In genomic region chr4:129557256-129557808, GRCm38 (mm10) we compare ENCODE assay signal across 8 mouse cellular contexts. TPM values are rescaled to one million over a fixed set of nuclear protein-coding genes. Genes with fewer than 3 reads are reported as not detected.
DNase-seq lines count a peak whose midpoint lies in the region; ATAC-seq and TF ChIP-seq lines count a peak whose summit lies in the region.

No protein-coding gene starts in this region.

- peaks cover 0 to 15% of the 10 kb centered on the region in 2 experiments; a peak in 2 of 4 replicates for H3K4me1 ChIP-seq in MEL (ENCODE audit: control insufficient read depth in 1 of 2, insufficient read depth in 2 of 2, low read length in 2 of 2)
- H3K4me1 ChIP-seq in hindbrain, embryonic 14.5 days (replicated peaks; ENCODE audit: control insufficient read depth, insufficient read depth, low read length): peaks cover 15% of the 10 kb centered on the region
- H3K4me1 ChIP-seq in midbrain, embryonic 12.5 days: peaks cover 9% of the 10 kb centered on the region

- peaks cover 0 to 2% of the 10 kb centered on the region in 2 experiments; a peak in 2 of 4 replicates for H3K36me3 ChIP-seq in MEL (ENCODE audit: control insufficient read depth in 1 of 2, insufficient read depth in 2 of 2, low read length in 2 of 2)
- no peaks in the 10 kb centered on the region for H3K36me3 ChIP-seq in hindbrain, embryonic 14.5 days (replicated peaks; ENCODE audit: control insufficient read depth, insufficient read depth)
- no peaks in the 10 kb centered on the region for H3K36me3 ChIP-seq in midbrain, embryonic 12.5 days

- no peak for TF ChIP-seq CTCF in gastrocnemius, adult 2 months (IDR thresholded peaks at IDR 0.05)
- TF ChIP-seq CTCF in MEL (IDR thresholded peaks at IDR 0.05 in 2 of 3, conservative IDR thresholded peaks at IDR 0.05 in 1 of 3; ENCODE audit: control insufficient read depth in 1 of 3, insufficient read depth in 1 of 3, low read depth in 2 of 3, low read length in 3 of 3, poor library complexity in 1 of 3, severe bottlenecking in 1 of 3): no peak

- H3K27me3 ChIP-seq in MEL (ENCODE audit: control insufficient read depth in 1 of 2, insufficient read depth in 2 of 2, low read length in 2 of 2): no peaks in the 10 kb centered on the region
- no peaks in the 10 kb centered on the region for H3K27me3 ChIP-seq in hindbrain, embryonic 14.5 days (ENCODE audit: control insufficient read depth, insufficient read depth, low read length)
- H3K27me3 ChIP-seq in midbrain, embryonic 12.5 days: peaks cover 28% of the 10 kb centered on the region

- TF ChIP-seq RAD21 in MEL (IDR thresholded peaks at IDR 0.05; ENCODE audit: low read depth, low read length): no peak

- 0 out of 2 replicates have a peak, but pooled peaks have one; percentile 35 for ATAC-seq in hindbrain, embryonic 14.5 days (ENCODE audit: low FRiP score)
- ATAC-seq in midbrain, embryonic 12.5 days (ENCODE audit: low FRiP score, low read depth): no peak

- H3K9me3 ChIP-seq in MEL (replicated peaks; ENCODE audit: insufficient read depth, low read length): no peaks in the 10 kb centered on the region
- no peaks in the 10 kb centered on the region for H3K9me3 ChIP-seq in hindbrain, embryonic 14.5 days (ENCODE audit: control insufficient read depth, low read length)
- no peaks in the 10 kb centered on the region for H3K9me3 ChIP-seq in midbrain, embryonic 12.5 days

- peak overlapping the region; percentile 79 for H3K4me3 ChIP-seq in gastrocnemius, adult 2 months
- H3K4me3 ChIP-seq in MEL (ENCODE audit: control insufficient read depth in 1 of 2, insufficient read depth in 1 of 2, low read depth in 2 of 2, low read length in 2 of 2): peak overlapping the region; percentile 71 to 89
- H3K4me3 ChIP-seq in hindbrain, embryonic 14.5 days (replicated peaks; ENCODE audit: low read length): peak overlapping the region; percentile 46; the same call in 1 of the 2 replicates
- H3K4me3 ChIP-seq in midbrain, embryonic 12.5 days: peak overlapping the region; percentile 42; the same call in 1 of the 2 replicates

- H3K27ac ChIP-seq in gastrocnemius, adult 2 months: peak overlapping the region; percentile 80; the same call in 1 of the 2 replicates
- no peak overlapping the region for H3K27ac ChIP-seq in MEL (ENCODE audit: control insufficient read depth, low read depth, low read length)
- H3K27ac ChIP-seq in hindbrain, embryonic 14.5 days: no peak overlapping the region
- H3K27ac ChIP-seq in midbrain, embryonic 12.5 days (replicated peaks): no peak overlapping the region

- peak overlapping the region; percentile 73 for H3K9ac ChIP-seq in MEL (ENCODE audit: control insufficient read depth, low read depth, low read length, poor library complexity, severe bottlenecking)
- no peak overlapping the region for H3K9ac ChIP-seq in hindbrain, embryonic 14.5 days
- H3K9ac ChIP-seq in midbrain, embryonic 12.5 days (replicated peaks): 0 out of 2 replicates have a peak overlapping the region, but pooled peaks have one; percentile 43

- TF ChIP-seq EP300 in MEL (IDR thresholded peaks at IDR 0.05; ENCODE audit: low read depth in 1 of 2, low read length in 2 of 2): peak; percentile 68 to 69

- WGBS in hindbrain, embryonic 14.5 days: 84% methylated on average over 9 of the region's 9 CpGs
- 78% methylated on average over 9 of the region's 9 CpGs for WGBS in midbrain, embryonic 12.5 days

- DNase-seq in gastrocnemius, adult 2 months: no peak
- DNase-seq in gastrocnemius, postnatal 25 days: no peak
- DNase-seq in MEL (ENCODE audit: low read depth, low spot score): peak; percentile 67
- no peak for DNase-seq in hindbrain, embryonic 14.5 days (ENCODE audit: low spot score)
- DNase-seq in left cerebral cortex, adult 8-10 months (ENCODE audit: low spot score in 2 of 2): no peak
- no peak for DNase-seq in adrenal gland, postnatal 10 days
- DNase-seq in lung, postnatal 14 days: no peak

- peak overlapping the region; percentile 64 for H3K4me2 ChIP-seq in hindbrain, embryonic 14.5 days (replicated peaks)
- H3K4me2 ChIP-seq in midbrain, embryonic 12.5 days (replicated peaks): peak overlapping the region; percentile 59; the same call in 1 of the 2 replicates

- TF ChIP-seq POLR2A in MEL (IDR thresholded peaks at IDR 0.05; ENCODE audit: control insufficient read depth in 1 of 2, insufficient read depth in 1 of 2, low read depth in 1 of 2, low read length in 2 of 2, poor library complexity in 1 of 2): no peak

- intact Hi-C loops in gastrocnemius, adult 2 months (cut with DNase I): no loop called here

- H3K79me2 ChIP-seq in MEL (ENCODE audit: control insufficient read depth, insufficient read depth, low read length, poor library complexity): peaks cover 1% of the 10 kb centered on the region; the same call in 1 of the 2 replicates

TF ChIP-seq in MEL, 35 proteins besides CTCF, POLR2A, EP300 and RAD21 (continues in another document):
- TF ChIP-seq POLR2AphosphoS2 (IDR thresholded peaks at IDR 0.05; ENCODE audit: low read length): no peak
- TF ChIP-seq CHD1 (IDR thresholded peaks at IDR 0.05; ENCODE audit: low read depth, low read length): no peak
- no peak for TF ChIP-seq GABPA (IDR thresholded peaks at IDR 0.05; ENCODE audit: low read depth, low read length)
- no peak for TF ChIP-seq SMC3 (IDR thresholded peaks at IDR 0.05; ENCODE audit: low read depth, low read length)
- no peak for TF ChIP-seq ELF1 (IDR thresholded peaks at IDR 0.05; ENCODE audit: low read depth, low read length)
- TF ChIP-seq ETS1 (IDR thresholded peaks at IDR 0.05; ENCODE audit: low read depth, low read length): no peak; the same call in 1 of the 2 replicates
- no peak for TF ChIP-seq MYB (IDR thresholded peaks at IDR 0.05; ENCODE audit: low read depth, low read length)
- peak; percentile 26; the same call in 1 of the 2 replicates for TF ChIP-seq RCOR1 (IDR thresholded peaks at IDR 0.05; ENCODE audit: low read depth, low read length)
- no peak for TF ChIP-seq UBTF (IDR thresholded peaks at IDR 0.05; ENCODE audit: borderline replicate concordance, insufficient read depth, low read depth, low read length)
- TF ChIP-seq POLR2AphosphoS5 (IDR thresholded peaks at IDR 0.05; ENCODE audit: borderline replicate concordance, low read depth, low read length): no peak
- TF ChIP-seq MXI1 (IDR thresholded peaks at IDR 0.05; ENCODE audit: low read depth, low read length): no peak

RNA-seq across cellular contexts. Expression of gene Hdac1, which starts 14.8 kb away (rescaled TPM):
- 10 to 100 TPM in 1 of 2 experiments, 1 to 10 TPM in 1; 9.1 to 10.6 TPM for total RNA-seq in gastrocnemius, adult 2 months (2021)
- total RNA-seq in gastrocnemius, postnatal 25 days (2021): 1 to 10 TPM; 9.6 to 9.9 TPM
- 38.9 and 47.9 TPM in 2 replicates for total RNA-seq in MEL (2012; rRNA removed)
- 100 to 1,000 TPM; 108 to 185 TPM for polyA plus RNA-seq in MEL (2012; ENCODE audit: insufficient read depth in 1 of 2, insufficient read length in 2 of 2, low read depth in 1 of 2, low replicate concordance in 2 of 2, missing spikeins in 1 of 2)
- polyA plus RNA-seq in hindbrain, embryonic 14.5 days (2014; fragmentation: Nextera tagmentation; extraction: Ambion mirVana): 76.0 and 79.8 TPM in 2 replicates
- polyA plus RNA-seq in midbrain, embryonic 12.5 days (2016; fragmentation: Nextera tagmentation; extraction: Ambion mirVana): 188 and 190 TPM in 2 replicates
- 10 to 100 TPM; 22.3 to 28.6 (median 25.9) TPM for total RNA-seq in left cerebral cortex, adult 8-10 months (2022)
- 10 to 100 TPM; 54.5 to 59.1 TPM for total RNA-seq in adrenal gland, postnatal 10 days (2021)

RNA-seq across cellular contexts. Expression of gene Lck, which starts 16.1 kb away (rescaled TPM):
- not detected for total RNA-seq in gastrocnemius, adult 2 months (2021)
- under 1 TPM in 1 of 2 experiments, not detected in 1; 0.48 TPM for total RNA-seq in gastrocnemius, postnatal 25 days (2021)
- 2.7 and 3.6 TPM in 2 replicates for total RNA-seq in MEL (2012; rRNA removed)
- 1 to 10 TPM in 1 of 2 experiments, not detected in 1; 6.9 TPM for polyA plus RNA-seq in MEL (2012; ENCODE audit: insufficient read depth in 1 of 2, insufficient read length in 2 of 2, low read depth in 1 of 2, low replicate concordance in 2 of 2, missing spikeins in 1 of 2)
- polyA plus RNA-seq in hindbrain, embryonic 14.5 days (2014; fragmentation: Nextera tagmentation; extraction: Ambion mirVana): 10.6 and 13.0 TPM in 2 replicates
- 3.7 and 3.8 TPM in 2 replicates for polyA plus RNA-seq in midbrain, embryonic 12.5 days (2016; fragmentation: Nextera tagmentation; extraction: Ambion mirVana)
- total RNA-seq in left cerebral cortex, adult 8-10 months (2022): 1 to 10 TPM; 2.3 to 4.5 (median 3.8) TPM
- total RNA-seq in adrenal gland, postnatal 10 days (2021): 1 to 10 TPM; 8.1 to 9.8 TPM

RNA-seq across cellular contexts. Expression of gene Fam167b, which starts 21.0 kb away (rescaled TPM):
- not detected for total RNA-seq in gastrocnemius, adult 2 months (2021)
- under 1 TPM in 1 of 2 experiments, not detected in 1; 0.31 TPM for total RNA-seq in gastrocnemius, postnatal 25 days (2021)
- total RNA-seq in MEL (2012; rRNA removed): not detected in 2 replicates
- polyA plus RNA-seq in MEL (2012; ENCODE audit: insufficient read depth in 1 of 2, insufficient read length in 2 of 2, low read depth in 1 of 2, low replicate concordance in 2 of 2, missing spikeins in 1 of 2): not detected
- 0.39 and 1.0 TPM in 2 replicates for polyA plus RNA-seq in hindbrain, embryonic 14.5 days (2014; fragmentation: Nextera tagmentation; extraction: Ambion mirVana)
- polyA plus RNA-seq in midbrain, embryonic 12.5 days (2016; fragmentation: Nextera tagmentation; extraction: Ambion mirVana): 0.54 TPM in 1 of 2 replicates, not detected in the other
- 1 to 10 TPM in 3 of 4 experiments, not detected in 1; 1.0 to 1.4 (median 1.1) TPM for total RNA-seq in left cerebral cortex, adult 8-10 months (2022)
- 10 to 100 TPM; 24.4 to 28.1 TPM for total RNA-seq in adrenal gland, postnatal 10 days (2021)

RNA-seq across cellular contexts. Expression of gene Eif3i, which starts 43.1 kb away (rescaled TPM):
- total RNA-seq in gastrocnemius, adult 2 months (2021): 100 to 1,000 TPM; 134 to 137 TPM
- total RNA-seq in gastrocnemius, postnatal 25 days (2021): 100 to 1,000 TPM; 116 to 129 TPM
- 766 and 806 TPM in 2 replicates for total RNA-seq in MEL (2012; rRNA removed)
- polyA plus RNA-seq in MEL (2012; ENCODE audit: insufficient read depth in 1 of 2, insufficient read length in 2 of 2, low read depth in 1 of 2, low replicate concordance in 2 of 2, missing spikeins in 1 of 2): 100 to 1,000 TPM; 396 to 730 TPM
- 226 and 227 TPM in 2 replicates for polyA plus RNA-seq in hindbrain, embryonic 14.5 days (2014; fragmentation: Nextera tagmentation; extraction: Ambion mirVana)
- 196 and 202 TPM in 2 replicates for polyA plus RNA-seq in midbrain, embryonic 12.5 days (2016; fragmentation: Nextera tagmentation; extraction: Ambion mirVana)
- 100 to 1,000 TPM; 120 to 131 (median 124) TPM for total RNA-seq in left cerebral cortex, adult 8-10 months (2022)
- total RNA-seq in adrenal gland, postnatal 10 days (2021): 100 to 1,000 TPM; 192 to 198 TPM

RNA-seq across cellular contexts. Expression of gene Tmem234, which starts 43.1 kb away (rescaled TPM):
- total RNA-seq in gastrocnemius, adult 2 months (2021): 10 to 100 TPM; 29.8 to 31.9 TPM
- 10 to 100 TPM; 30.5 to 32.3 TPM for total RNA-seq in gastrocnemius, postnatal 25 days (2021)
- total RNA-seq in MEL (2012; rRNA removed): 140 and 148 TPM in 2 replicates
- polyA plus RNA-seq in MEL (2012; ENCODE audit: insufficient read depth in 1 of 2, insufficient read length in 2 of 2, low read depth in 1 of 2, low replicate concordance in 2 of 2, missing spikeins in 1 of 2): 100 to 1,000 TPM in 1 of 2 experiments, not detected in 1; 220 TPM
- polyA plus RNA-seq in hindbrain, embryonic 14.5 days (2014; fragmentation: Nextera tagmentation; extraction: Ambion mirVana): 166 and 188 TPM in 2 replicates
- polyA plus RNA-seq in midbrain, embryonic 12.5 days (2016; fragmentation: Nextera tagmentation; extraction: Ambion mirVana): 182 and 192 TPM in 2 replicates
- 10 to 100 TPM; 86.5 to 90.9 (median 89.3) TPM for total RNA-seq in left cerebral cortex, adult 8-10 months (2022)
- 10 to 100 TPM; 83.6 to 86.2 TPM for total RNA-seq in adrenal gland, postnatal 10 days (2021)

Comparison
In these comparisons a context has a peak if more than half of its experiments do, and no peak if none do; other contexts are left out.
1. RNA of gene Fam167b, which starts 21.0 kb away (total RNA-seq): 24.4 to 28.1 TPM in adrenal gland, postnatal 10 days; 1.0 to 1.4 TPM in left cerebral cortex, adult 8-10 months, 0.31 TPM in gastrocnemius, postnatal 25 days, not detected in gastrocnemius, adult 2 months and not detected in MEL; every median in the first group is over 10 times any median in the second.
2. Peak in every context shown above with its lines, with median percentiles within 50 percentile points of each other: H3K4me3 ChIP-seq.